Mouse (Mus musculus): ENCODE measurements around the gene Arl15. TPM values are rescaled to one million over a fixed set of nuclear protein-coding genes. Genes with fewer than 3 reads are reported as not detected.

Gene Arl15
- polyA plus RNA-seq, 1 experiment from 2014 or later: 18.2 TPM

DNA sequence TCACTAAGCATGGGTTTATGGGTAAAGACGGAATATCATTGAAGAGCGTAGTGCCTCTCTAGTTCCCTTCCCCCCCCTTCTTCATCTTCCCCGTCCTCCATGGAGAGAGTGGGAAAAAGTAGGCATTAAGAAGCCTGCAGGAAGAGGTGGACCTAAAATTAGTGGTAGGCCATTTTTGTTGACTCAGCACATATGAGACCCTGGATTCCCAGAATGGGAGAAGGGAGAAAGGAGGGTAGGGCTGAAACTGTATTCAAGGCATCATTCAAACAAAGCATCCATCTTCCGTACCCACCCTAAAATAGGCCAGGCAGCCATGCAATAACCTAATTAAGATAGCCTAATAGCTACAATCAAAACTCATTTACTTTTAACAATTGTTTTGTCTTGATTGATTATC is 301.1 kb downstream of the Arl15 start:
- H3K4me3 ChIP-seq (ENCODE audit: low read length): no peak overlapping the region
- no peak for ATAC-seq (ENCODE audit: low FRiP score, low TSS enrichment)
- no peaks in the 10 kb centered on the region for H3K9me3 ChIP-seq (ENCODE audit: control insufficient read depth, low read length)
- 88% methylated on average over 4 of the region's 4 CpGs for WGBS
- no peak overlapping the region for H3K27ac ChIP-seq (ENCODE audit: low read depth, low read length)
- H3K4me2 ChIP-seq (replicated peaks; ENCODE audit: low read depth, low read length): no peak overlapping the region
- H3K9ac ChIP-seq (ENCODE audit: low read depth, low read length): no peak overlapping the region
- no peaks in the 10 kb centered on the region for H3K36me3 ChIP-seq (ENCODE audit: control insufficient read depth, insufficient read depth, low read length)
- no peaks in the 10 kb centered on the region for H3K27me3 ChIP-seq (ENCODE audit: control insufficient read depth, insufficient read depth, low read length)
- no peaks in the 10 kb centered on the region for H3K4me1 ChIP-seq (ENCODE audit: control insufficient read depth, insufficient read depth, low read length)

DNA sequence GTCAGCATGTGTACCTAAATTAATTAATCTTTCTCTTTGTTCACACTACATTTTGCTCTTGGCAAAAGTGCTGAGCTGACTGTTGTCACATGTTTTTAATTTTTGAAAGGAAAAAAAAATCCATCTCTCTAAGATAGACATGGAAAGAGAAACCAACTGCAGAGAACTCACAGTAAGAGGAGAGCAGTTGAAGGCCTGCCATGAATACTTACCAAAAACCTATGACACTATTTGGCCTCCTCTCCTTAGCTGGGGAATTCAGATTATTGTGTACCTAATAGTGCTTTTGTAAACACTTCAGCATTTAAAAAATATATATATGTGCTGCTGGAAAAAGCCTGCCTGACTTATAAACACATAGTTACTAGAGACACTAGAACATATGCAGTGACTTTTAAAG is 302.1 kb downstream of the Arl15 start:
- Histone ChIP-seq H3K36me3 (ENCODE audit: control insufficient read depth, insufficient read depth, low read length) (no peaks in the 10 kb centered on the region), H3K4me1 (ENCODE audit: control insufficient read depth, insufficient read depth, low read length) (no peaks in the 10 kb centered on the region), H3K4me3 (ENCODE audit: low read length) (no peak overlapping the region), H3K4me2 (replicated peaks; ENCODE audit: low read depth, low read length) (no peak overlapping the region), H3K9ac (ENCODE audit: low read depth, low read length) (no peak overlapping the region), H3K9me3 (ENCODE audit: control insufficient read depth, low read length) (no peaks in the 10 kb centered on the region), H3K27ac (ENCODE audit: low read depth, low read length) (no peak overlapping the region), H3K27me3 (ENCODE audit: control insufficient read depth, insufficient read depth, low read length) (no peaks in the 10 kb centered on the region)
- no peak for ATAC-seq (ENCODE audit: low FRiP score, low TSS enrichment)

DNA sequence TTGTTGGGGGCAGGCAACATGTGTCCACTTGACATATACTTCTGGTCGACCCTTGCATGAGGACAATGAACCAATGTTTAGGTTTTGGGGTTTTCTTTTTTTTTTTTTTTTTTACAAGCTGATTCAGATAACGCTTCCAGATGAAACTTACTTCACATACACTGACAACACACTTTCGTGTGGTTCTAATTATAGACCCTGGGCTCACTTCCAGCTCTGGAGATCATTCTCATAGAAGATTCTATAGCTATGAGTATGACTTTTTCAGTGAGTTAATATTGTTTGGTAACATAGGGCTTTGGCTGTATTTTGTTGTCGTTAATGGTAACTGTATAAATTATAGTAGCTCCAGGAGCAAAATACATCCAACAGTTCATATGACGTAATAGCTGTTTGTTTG is 306.9 kb downstream of the Arl15 start:
- H3K27ac ChIP-seq (ENCODE audit: low read depth, low read length): no peak overlapping the region
- no peaks in the 10 kb centered on the region for H3K4me1 ChIP-seq (ENCODE audit: control insufficient read depth, insufficient read depth, low read length)
- H3K36me3 ChIP-seq (ENCODE audit: control insufficient read depth, insufficient read depth, low read length): no peaks in the 10 kb centered on the region
- no peaks in the 10 kb centered on the region for H3K9me3 ChIP-seq (ENCODE audit: control insufficient read depth, low read length)
- 73% methylated on average over 5 of the region's 5 CpGs for WGBS
- ATAC-seq (ENCODE audit: low FRiP score, low TSS enrichment): no peak
- no peaks in the 10 kb centered on the region for H3K27me3 ChIP-seq (ENCODE audit: control insufficient read depth, insufficient read depth, low read length)
- no peak overlapping the region for H3K9ac ChIP-seq (ENCODE audit: low read depth, low read length)
- H3K4me2 ChIP-seq (replicated peaks; ENCODE audit: low read depth, low read length): no peak overlapping the region
- no peak overlapping the region for H3K4me3 ChIP-seq (ENCODE audit: low read length)

DNA sequence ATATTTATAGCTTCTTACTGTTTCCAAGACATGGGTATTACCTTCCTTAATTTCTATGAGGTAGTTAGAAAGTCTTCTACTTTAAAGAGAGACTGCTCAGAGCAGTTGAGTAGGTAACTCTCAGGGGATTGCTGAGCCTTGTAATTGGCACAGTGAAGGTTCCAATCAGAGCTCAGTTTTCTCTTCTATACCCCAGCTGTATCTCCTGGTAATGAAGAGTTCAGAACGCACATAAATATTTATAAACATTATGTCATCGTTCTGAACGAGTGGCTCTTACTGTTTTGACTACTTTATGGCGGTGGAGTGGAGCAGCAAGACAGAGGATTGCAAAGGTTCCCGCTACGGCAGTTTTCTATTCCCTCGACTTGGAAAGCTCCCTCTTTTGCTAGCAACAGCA is 311.8 kb downstream of the Arl15 start:
- no peak overlapping the region for H3K4me3 ChIP-seq (ENCODE audit: low read length)
- H3K9ac ChIP-seq (ENCODE audit: low read depth, low read length): no peak overlapping the region
- H3K36me3 ChIP-seq (ENCODE audit: control insufficient read depth, insufficient read depth, low read length): no peaks in the 10 kb centered on the region
- no peak overlapping the region for H3K27ac ChIP-seq (ENCODE audit: low read depth, low read length)
- no peaks in the 10 kb centered on the region for H3K4me1 ChIP-seq (ENCODE audit: control insufficient read depth, insufficient read depth, low read length)
- WGBS: 62% methylated on average over 7 of the region's 7 CpGs
- no peaks in the 10 kb centered on the region for H3K27me3 ChIP-seq (ENCODE audit: control insufficient read depth, insufficient read depth, low read length)
- H3K4me2 ChIP-seq (replicated peaks; ENCODE audit: low read depth, low read length): no peak overlapping the region
- ATAC-seq (ENCODE audit: low FRiP score, low TSS enrichment): no peak
- H3K9me3 ChIP-seq (ENCODE audit: control insufficient read depth, low read length): no peaks in the 10 kb centered on the region

DNA sequence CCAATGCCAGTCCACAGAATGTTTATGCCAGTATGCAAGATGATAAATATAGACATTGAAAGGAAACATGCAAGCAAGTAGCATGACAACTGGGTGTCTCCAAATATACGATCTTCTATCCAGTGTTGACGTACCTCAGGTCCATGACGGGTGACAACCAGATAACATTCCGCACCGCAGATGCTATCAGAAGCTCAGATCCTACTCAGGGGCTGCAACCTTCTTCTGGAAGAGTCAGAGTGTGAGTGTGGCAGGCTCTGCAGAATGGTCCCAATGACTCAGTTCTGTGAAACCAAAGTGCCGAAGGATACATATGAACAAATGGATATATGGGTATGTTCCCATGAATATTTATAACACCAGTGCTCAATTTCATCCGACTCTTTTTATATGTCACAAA is 313.2 kb downstream of the Arl15 start:
- no peaks in the 10 kb centered on the region for H3K36me3 ChIP-seq (ENCODE audit: control insufficient read depth, insufficient read depth, low read length)
- no peak overlapping the region for H3K4me2 ChIP-seq (replicated peaks; ENCODE audit: low read depth, low read length)
- H3K4me1 ChIP-seq (ENCODE audit: control insufficient read depth, insufficient read depth, low read length): no peaks in the 10 kb centered on the region
- H3K4me3 ChIP-seq (ENCODE audit: low read length): no peak overlapping the region
- H3K9me3 ChIP-seq (ENCODE audit: control insufficient read depth, low read length): no peaks in the 10 kb centered on the region
- 93% methylated on average over 7 of the region's 7 CpGs for WGBS
- H3K27ac ChIP-seq (ENCODE audit: low read depth, low read length): no peak overlapping the region
- no peak for ATAC-seq (ENCODE audit: low FRiP score, low TSS enrichment)
- no peaks in the 10 kb centered on the region for H3K27me3 ChIP-seq (ENCODE audit: control insufficient read depth, insufficient read depth, low read length)
- no peak overlapping the region for H3K9ac ChIP-seq (ENCODE audit: low read depth, low read length)

DNA sequence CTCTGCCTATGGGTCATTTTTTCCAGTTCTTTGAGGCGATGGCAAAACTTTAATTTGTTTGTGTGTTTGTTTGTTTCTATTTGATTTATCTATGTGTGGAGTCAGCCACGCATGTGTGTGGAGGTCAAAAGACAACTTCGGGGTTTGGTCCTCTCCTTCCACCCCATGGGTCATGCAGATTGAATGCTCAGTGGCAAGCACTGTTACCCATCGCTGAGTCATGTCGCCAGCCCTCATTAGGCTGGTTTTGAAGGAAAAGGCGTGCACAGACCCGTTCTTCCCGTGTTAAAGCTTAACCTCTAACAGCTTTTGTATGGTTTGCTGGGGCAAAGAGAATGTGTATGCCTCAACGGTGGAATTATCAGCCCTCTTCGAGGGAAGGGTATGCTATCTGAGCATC is 315.1 kb downstream of the Arl15 start:
- no peak overlapping the region for H3K27ac ChIP-seq (ENCODE audit: low read depth, low read length)

DNA sequence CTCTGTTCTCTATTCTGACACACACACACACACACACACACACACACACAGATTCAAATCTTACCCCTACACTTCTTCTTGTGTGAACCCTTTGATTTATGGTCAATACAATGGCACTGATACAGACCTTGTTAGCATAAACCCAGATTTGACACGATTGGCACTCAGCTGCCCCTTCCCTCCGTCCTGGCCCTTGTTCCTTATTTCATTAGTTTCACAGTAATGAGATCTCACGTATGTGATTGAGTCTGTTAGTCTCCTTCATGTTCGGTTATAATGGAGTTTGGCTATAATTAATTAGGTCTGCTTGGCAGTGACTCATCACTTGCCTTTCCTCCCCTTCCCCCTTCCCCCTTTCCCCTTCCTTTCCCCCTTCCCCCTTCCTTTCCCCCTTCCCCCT is 315.5 kb downstream of the Arl15 start:
- H3K27me3 ChIP-seq (ENCODE audit: control insufficient read depth, insufficient read depth, low read length): no peaks in the 10 kb centered on the region
- no peaks in the 10 kb centered on the region for H3K36me3 ChIP-seq (ENCODE audit: control insufficient read depth, insufficient read depth, low read length)
- no peak overlapping the region for H3K9ac ChIP-seq (ENCODE audit: low read depth, low read length)
- no peak for ATAC-seq (ENCODE audit: low FRiP score, low TSS enrichment)
- H3K4me1 ChIP-seq (ENCODE audit: control insufficient read depth, insufficient read depth, low read length): no peaks in the 10 kb centered on the region
- no peak overlapping the region for H3K27ac ChIP-seq (ENCODE audit: low read depth, low read length)
- no peaks in the 10 kb centered on the region for H3K9me3 ChIP-seq (ENCODE audit: control insufficient read depth, low read length)
- no peak overlapping the region for H3K4me2 ChIP-seq (replicated peaks; ENCODE audit: low read depth, low read length)
- no peak overlapping the region for H3K4me3 ChIP-seq (ENCODE audit: low read length)
- WGBS: 42% methylated on average over 4 of the region's 4 CpGs

More for the DNA sequence above, 315.1 kb downstream of the Arl15 start:
- WGBS: 82% methylated on average over 10 of the region's 10 CpGs
- H3K9ac ChIP-seq (ENCODE audit: low read depth, low read length): no peak overlapping the region
- H3K9me3 ChIP-seq (ENCODE audit: control insufficient read depth, low read length): no peaks in the 10 kb centered on the region
- H3K27me3 ChIP-seq (ENCODE audit: control insufficient read depth, insufficient read depth, low read length): no peaks in the 10 kb centered on the region
- ATAC-seq (ENCODE audit: low FRiP score, low TSS enrichment): no peak
- no peak overlapping the region for H3K4me3 ChIP-seq (ENCODE audit: low read length)
- H3K36me3 ChIP-seq (ENCODE audit: control insufficient read depth, insufficient read depth, low read length): no peaks in the 10 kb centered on the region
- no peaks in the 10 kb centered on the region for H3K4me1 ChIP-seq (ENCODE audit: control insufficient read depth, insufficient read depth, low read length)
- no peak overlapping the region for H3K4me2 ChIP-seq (replicated peaks; ENCODE audit: low read depth, low read length)

DNA sequence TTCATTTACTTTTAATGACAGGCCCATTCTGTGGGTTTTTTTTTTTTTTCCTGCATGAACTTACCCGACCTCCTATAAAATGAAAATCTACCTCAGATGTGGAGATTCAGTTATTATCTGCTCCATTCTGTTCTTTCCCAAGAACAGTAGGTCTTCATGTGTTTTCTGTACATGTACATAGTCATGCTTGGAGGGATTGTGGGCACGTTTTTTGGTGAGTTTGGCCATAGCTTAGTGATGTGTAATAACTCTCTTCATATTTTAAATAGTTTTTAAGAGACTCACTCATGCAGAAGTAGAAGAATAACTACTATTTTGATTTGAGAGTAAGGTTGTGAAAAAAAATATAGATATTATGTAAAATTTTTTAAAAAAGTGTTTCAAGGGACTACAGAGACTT is 319.2 kb downstream of the Arl15 start:
- H3K4me1 ChIP-seq (ENCODE audit: control insufficient read depth, insufficient read depth, low read length): no peaks in the 10 kb centered on the region
- no peaks in the 10 kb centered on the region for H3K36me3 ChIP-seq (ENCODE audit: control insufficient read depth, insufficient read depth, low read length)
- H3K27ac ChIP-seq (ENCODE audit: low read depth, low read length): no peak overlapping the region
- H3K9me3 ChIP-seq (ENCODE audit: control insufficient read depth, low read length): no peaks in the 10 kb centered on the region
- no peak for ATAC-seq (ENCODE audit: low FRiP score, low TSS enrichment)
- H3K9ac ChIP-seq (ENCODE audit: low read depth, low read length): no peak overlapping the region
- H3K4me2 ChIP-seq (replicated peaks; ENCODE audit: low read depth, low read length): no peak overlapping the region
- 67% methylated on average over 2 of the region's 2 CpGs for WGBS
- H3K4me3 ChIP-seq (ENCODE audit: low read length): no peak overlapping the region
- H3K27me3 ChIP-seq (ENCODE audit: control insufficient read depth, insufficient read depth, low read length): no peaks in the 10 kb centered on the region

DNA sequence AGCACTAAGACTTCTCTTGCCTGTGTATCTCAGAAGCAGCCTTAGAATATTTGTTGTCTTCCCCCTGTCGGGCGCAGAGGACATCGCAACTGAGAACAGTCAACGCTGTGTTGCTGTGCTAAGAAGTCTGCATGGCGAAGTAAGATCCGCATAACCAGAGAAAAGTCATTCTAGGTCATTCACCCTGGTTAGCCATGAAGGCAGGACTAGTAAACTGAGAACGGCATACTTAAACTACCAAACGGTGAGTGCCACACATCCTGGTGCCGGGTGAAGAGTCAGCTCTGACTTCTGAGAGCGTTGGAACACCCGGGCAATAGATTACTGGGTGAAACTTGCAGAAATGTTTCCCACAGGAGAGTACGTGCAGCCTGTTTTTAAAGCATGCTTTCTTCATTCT is 320.3 kb downstream of the Arl15 start:
- Histone ChIP-seq H3K4me2 (replicated peaks; ENCODE audit: low read depth, low read length) (no peak overlapping the region), H3K27me3 (ENCODE audit: control insufficient read depth, insufficient read depth, low read length) (no peaks in the 10 kb centered on the region), H3K9ac (ENCODE audit: low read depth, low read length) (no peak overlapping the region), H3K36me3 (ENCODE audit: control insufficient read depth, insufficient read depth, low read length) (no peaks in the 10 kb centered on the region), H3K4me3 (ENCODE audit: low read length) (no peak overlapping the region), H3K9me3 (ENCODE audit: control insufficient read depth, low read length) (no peaks in the 10 kb centered on the region), H3K4me1 (ENCODE audit: control insufficient read depth, insufficient read depth, low read length) (no peaks in the 10 kb centered on the region), H3K27ac (ENCODE audit: low read depth, low read length) (no peak overlapping the region)
- ATAC-seq (ENCODE audit: low FRiP score, low TSS enrichment): no peak
- 89% methylated on average over 12 of the region's 12 CpGs for WGBS

DNA sequence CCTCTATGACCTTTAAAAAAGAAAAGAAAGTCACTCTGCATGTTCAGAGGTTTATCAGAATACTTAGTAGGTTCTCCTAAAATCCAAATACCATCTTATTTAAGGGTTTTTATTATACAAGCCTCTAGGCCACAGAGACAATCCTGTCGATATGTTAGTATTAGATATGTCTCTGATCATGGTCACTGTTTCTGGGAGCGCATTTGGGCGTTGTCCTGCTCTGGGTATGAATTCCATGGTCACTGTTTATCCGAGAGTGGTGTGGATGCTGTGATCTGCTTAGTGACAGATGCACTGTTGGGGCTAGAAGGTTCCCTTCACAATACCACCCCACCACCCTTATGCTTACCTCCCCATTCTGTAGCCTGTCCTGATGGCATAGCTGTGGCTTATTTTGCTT is 320.8 kb downstream of the Arl15 start:
- no peak overlapping the region for H3K4me3 ChIP-seq (ENCODE audit: low read length)
- H3K36me3 ChIP-seq (ENCODE audit: control insufficient read depth, insufficient read depth, low read length): no peaks in the 10 kb centered on the region
- WGBS: 97% methylated on average over 4 of the region's 4 CpGs
- ATAC-seq (ENCODE audit: low FRiP score, low TSS enrichment): no peak
- no peak overlapping the region for H3K4me2 ChIP-seq (replicated peaks; ENCODE audit: low read depth, low read length)
- no peak overlapping the region for H3K9ac ChIP-seq (ENCODE audit: low read depth, low read length)
- H3K4me1 ChIP-seq (ENCODE audit: control insufficient read depth, insufficient read depth, low read length): no peaks in the 10 kb centered on the region
- H3K27me3 ChIP-seq (ENCODE audit: control insufficient read depth, insufficient read depth, low read length): no peaks in the 10 kb centered on the region
- H3K9me3 ChIP-seq (ENCODE audit: control insufficient read depth, low read length): no peaks in the 10 kb centered on the region
- no peak overlapping the region for H3K27ac ChIP-seq (ENCODE audit: low read depth, low read length)
